Mouse (Mus musculus): Measurements from ENCODE around the gene Crhr1.

- TF ChIP-seq GATA1 (IDR thresholded peaks at IDR 0.05; ENCODE audit: borderline replicate concordance, low read length) (no peak), FLI1 (IDR thresholded peaks at IDR 0.05; ENCODE audit: low read length) (no peak)
Measured at GRCm38 (mm10) chr11:104122966-104123365, 9.7 kb upstream of the Crhr1 start.

Data from megakaryocyte, embryonic 14.5 days (primary cell).